Mouse (Mus musculus): Measurements from ENCODE around the gene Tbx10. TPM values are rescaled to one million over a fixed set of nuclear protein-coding genes. Genes with fewer than 3 reads are reported as not detected.

Gene Tbx10
- polyA plus RNA-seq (2012; rRNA removed): 0.11 and 0.15 TPM in 2 replicates

DNA sequence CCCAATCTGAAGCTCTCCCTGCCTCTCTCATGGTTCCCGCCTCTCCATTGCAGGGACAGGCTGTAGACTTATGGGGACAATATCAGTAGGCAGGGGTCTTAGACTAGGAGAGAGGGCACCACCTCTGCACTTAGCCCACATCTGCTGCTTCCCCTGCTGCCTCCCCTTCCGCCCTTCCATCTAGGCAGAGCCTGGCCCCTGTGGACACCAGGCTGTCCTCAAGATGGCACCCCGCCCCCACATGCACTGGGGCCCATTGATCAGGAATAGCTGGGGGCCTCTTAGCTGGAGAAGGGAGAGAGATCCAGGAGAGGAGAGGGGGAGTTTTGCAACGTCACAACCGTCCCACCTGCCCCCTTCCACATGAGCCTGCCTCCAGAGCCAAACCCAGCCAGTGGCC lies at the start of gene Tbx10:
Gene Tbx10 (plus strand): TSS at position 337 of the 400 bp plus-strand sequence.

DNA sequence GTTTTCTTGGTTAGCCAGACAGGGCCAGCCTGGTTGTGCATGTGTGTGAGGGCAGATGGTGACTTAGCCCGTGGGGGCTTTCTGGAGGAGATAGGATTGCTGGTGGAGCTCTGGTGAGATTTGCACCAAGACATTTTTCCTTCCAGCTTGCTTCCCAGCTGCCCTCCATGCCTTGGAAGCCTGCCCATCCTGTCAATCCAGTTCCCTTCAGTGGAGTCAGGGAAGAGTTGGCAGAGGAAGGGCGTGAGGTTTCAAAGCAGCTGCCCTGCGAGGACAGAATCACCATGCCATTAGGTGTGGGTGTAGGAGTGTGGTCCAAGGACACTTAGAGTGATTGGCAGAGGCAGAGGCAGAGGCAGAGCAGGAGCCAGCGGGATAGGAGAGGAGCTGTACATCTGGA lies 34.1 kb upstream of the Tbx10 start, which contains the start of gene Aldh3b3:
Gene Aldh3b3 (plus strand): TSS at position 176 of the 400 bp plus-strand sequence.

GRCm38 (mm10) chr19:3972229-3972628 lies 20.3 kb upstream of the Tbx10 start, which contains the start of gene Aldh3b2:
Gene Aldh3b2 (plus strand): TSS chr19:3972328.

GRCm38 (mm10) chr19:3986334-3986733 lies 6.2 kb upstream of the Tbx10 start, which contains the start of gene Acy3:
Gene Acy3 (plus strand): TSS chr19:3986570.

GRCm38 (mm10) chr19:4000119-4000900 lies 7.8 kb downstream of the Tbx10 start, which contains the start of the genes Nudt8 and Gm49405:
Gene Nudt8 (plus strand): TSS chr19:4000580.
Gene Gm49405 (plus strand): TSS chr19:4000626.

DNA sequence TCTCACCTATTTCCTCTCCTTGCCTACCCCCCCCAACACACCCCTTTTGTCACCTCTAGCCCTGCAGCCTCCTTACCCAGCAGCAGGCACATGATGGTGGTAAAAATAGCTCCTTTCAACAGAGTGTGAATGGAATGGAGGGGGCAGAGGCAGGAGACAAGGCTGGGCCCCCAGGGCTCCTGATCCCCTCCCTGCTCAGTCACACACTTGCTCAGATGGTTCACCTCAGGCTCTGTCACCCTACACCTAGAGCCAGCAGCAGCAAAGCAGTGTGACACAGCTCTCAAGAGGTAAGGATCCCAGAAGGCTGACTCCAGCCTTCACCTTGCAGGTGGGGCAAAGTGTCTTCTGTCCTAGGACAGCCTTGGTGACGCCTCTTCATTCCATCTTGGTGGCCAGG lies 10.6 kb downstream of the Tbx10 start, which contains the start of gene Doc2g:
Gene Doc2g (plus strand): TSS at position 202 of the 400 bp plus-strand sequence.

GRCm38 (mm10) chr19:4012432-4013022 lies 20.0 kb downstream of the Tbx10 start, which contains the start of gene Ndufv1:
Gene Ndufv1 (minus strand): TSS chr19:4012806.

DNA sequence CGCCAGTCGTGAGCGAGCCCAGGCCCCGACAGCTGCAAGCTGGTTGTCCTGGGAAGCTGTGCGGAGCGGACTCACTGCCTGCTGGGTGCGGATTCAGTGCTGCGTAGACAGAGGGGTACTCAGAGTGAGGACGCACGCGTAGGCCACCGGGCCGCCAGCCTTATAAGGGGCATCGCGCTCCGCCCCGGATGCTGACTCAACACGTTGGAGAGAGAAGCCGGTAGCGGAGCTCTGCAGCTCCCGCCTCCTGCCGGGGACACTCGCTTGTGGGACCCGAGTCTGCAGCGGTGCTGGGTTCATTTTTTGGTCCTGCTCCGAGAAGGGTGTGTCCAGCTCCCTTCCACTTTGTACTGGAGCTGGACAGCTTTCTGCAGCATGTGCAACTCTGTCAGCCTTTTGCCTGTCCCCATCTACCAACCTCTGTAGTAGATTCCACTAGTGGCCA lies 45.3 kb downstream of the Tbx10 start, which contains the start of gene Gstp1:
Gene Gstp1 (minus strand): TSS at position 198 of the 445 bp plus-strand sequence.

DNA sequence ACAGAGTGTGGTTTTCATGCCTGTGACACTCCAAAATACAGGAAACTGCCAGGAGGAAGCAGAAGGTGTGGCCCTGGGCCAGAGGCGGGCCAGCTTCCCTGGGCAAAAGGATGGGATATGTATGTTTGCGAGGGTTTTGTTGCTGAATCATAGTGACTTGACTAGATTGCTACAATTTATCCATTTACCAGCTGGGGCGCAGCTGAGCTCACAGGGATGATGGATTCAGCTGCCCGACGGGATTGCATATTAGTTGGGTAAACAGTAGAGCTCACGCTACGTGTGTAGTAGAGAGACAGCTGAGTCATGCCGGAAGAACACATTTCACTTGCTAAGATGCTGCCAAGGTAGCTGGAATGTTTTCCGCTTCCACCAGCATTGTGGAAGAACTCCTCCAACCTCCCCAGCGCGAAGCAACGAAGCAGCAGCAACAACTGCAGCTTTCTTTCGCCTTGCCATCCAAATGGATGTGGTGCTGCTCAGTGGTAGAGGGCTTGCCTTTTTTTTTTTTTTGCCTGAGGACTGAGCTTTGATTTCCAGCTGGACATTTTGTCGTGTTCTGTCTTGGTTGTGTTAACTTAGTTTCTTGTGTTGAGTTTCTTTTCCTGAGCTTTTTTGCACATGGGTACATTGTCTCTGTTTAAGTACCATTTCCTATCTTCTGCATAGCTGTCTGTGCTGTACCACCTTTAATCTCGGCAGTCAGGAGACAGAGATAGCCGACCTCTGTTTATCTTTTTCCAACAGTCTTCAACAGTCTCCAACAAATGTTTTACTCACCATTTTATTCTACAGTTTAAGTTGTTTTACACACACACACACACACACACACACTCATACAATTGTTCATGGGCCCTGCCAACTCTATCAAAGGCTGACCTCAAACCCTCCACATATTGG lies 53.7 kb downstream of the Tbx10 start, which contains the start of gene Gstp2:
Gene Gstp2 (minus strand): TSS at position 58 of the 900 bp plus-strand sequence.

Other genes starting within 250 kb of the Tbx10 start
- gene Kmt5b, start 225.3 kb upstream of the Tbx10 start, polyA plus RNA-seq (2012; rRNA removed): 41.4 and 44.9 TPM in 2 replicates
- gene Chka, start 141.0 kb upstream of the Tbx10 start, polyA plus RNA-seq (2012; rRNA removed): 67.2 and 79.0 TPM in 2 replicates
- 65.9 and 66.2 TPM in 2 replicates for gene Tcirg1, start 85.6 kb upstream of the Tbx10 start, polyA plus RNA-seq (2012; rRNA removed)
- gene Ndufs8, start 80.0 kb upstream of the Tbx10 start, polyA plus RNA-seq (2012; rRNA removed): 142 and 207 TPM in 2 replicates
- gene Aldh3b1, start 62.9 kb upstream of the Tbx10 start, polyA plus RNA-seq (2012; rRNA removed): 0.60 and 0.68 TPM in 2 replicates
- 8.5 and 11.6 TPM in 2 replicates for gene Unc93b1, start 57.6 kb upstream of the Tbx10 start, polyA plus RNA-seq (2012; rRNA removed)
- gene Aldh3b3, start 34.1 kb upstream of the Tbx10 start, polyA plus RNA-seq (2012; rRNA removed): not detected in 2 replicates
- 0.38 and 0.76 TPM in 2 replicates for gene Aldh3b2, start 20.4 kb upstream of the Tbx10 start, polyA plus RNA-seq (2012; rRNA removed)
- 2.2 and 3.4 TPM in 2 replicates for gene Acy3, start 6.2 kb upstream of the Tbx10 start, polyA plus RNA-seq (2012; rRNA removed)
- gene Nudt8, start 7.8 kb downstream of the Tbx10 start, polyA plus RNA-seq (2012; rRNA removed): 4.7 and 10.6 TPM in 2 replicates
- gene Gm49405, start 7.9 kb downstream of the Tbx10 start, polyA plus RNA-seq (2012; rRNA removed): 2.9 and 4.4 TPM in 2 replicates
- gene Doc2g, start 10.6 kb downstream of the Tbx10 start, polyA plus RNA-seq (2012; rRNA removed): 8.2 and 13.0 TPM in 2 replicates
- 153 and 167 TPM in 2 replicates for gene Ndufv1, start 20.1 kb downstream of the Tbx10 start, polyA plus RNA-seq (2012; rRNA removed)
- gene Gstp1, start 45.2 kb downstream of the Tbx10 start, polyA plus RNA-seq (2012; rRNA removed): 218 and 263 TPM in 2 replicates
- 0.24 and 9.3 TPM in 2 replicates for gene Gstp2, start 53.3 kb downstream of the Tbx10 start, polyA plus RNA-seq (2012; rRNA removed)
- gene Gstp3, start 66.8 kb downstream of the Tbx10 start, polyA plus RNA-seq (2012; rRNA removed): 0.98 and 2.2 TPM in 2 replicates
- 0.07 TPM in 1 of 2 replicates, not detected in the other for gene Cabp2, start 88.8 kb downstream of the Tbx10 start, polyA plus RNA-seq (2012; rRNA removed)
- gene Cdk2ap2, start 104.4 kb downstream of the Tbx10 start, polyA plus RNA-seq (2012; rRNA removed): 33.8 and 35.4 TPM in 2 replicates
- gene Pitpnm1, start 107.2 kb downstream of the Tbx10 start, polyA plus RNA-seq (2012; rRNA removed): 23.9 and 25.8 TPM in 2 replicates
- gene Aip, start 133.1 kb downstream of the Tbx10 start, polyA plus RNA-seq (2012; rRNA removed): 53.3 and 100 TPM in 2 replicates
- gene Gpr152, start 147.0 kb downstream of the Tbx10 start, polyA plus RNA-seq (2012; rRNA removed): 0.02 and 0.06 TPM in 2 replicates
- 0.05 and 0.11 TPM in 2 replicates for gene Cabp4, start 151.3 kb downstream of the Tbx10 start, polyA plus RNA-seq (2012; rRNA removed)
- gene Coro1b, start 155.9 kb downstream of the Tbx10 start, polyA plus RNA-seq (2012; rRNA removed): 168 and 188 TPM in 2 replicates
- 2.7 and 3.3 TPM in 2 replicates for gene Ptprcap, start 160.9 kb downstream of the Tbx10 start, polyA plus RNA-seq (2012; rRNA removed)
- 51.0 and 60.7 TPM in 2 replicates for gene Rps6kb2, start 170.6 kb downstream of the Tbx10 start, polyA plus RNA-seq (2012; rRNA removed)
- gene Carns1, start 182.7 kb downstream of the Tbx10 start, polyA plus RNA-seq (2012; rRNA removed): 3.5 and 4.1 TPM in 2 replicates
- 1.8 and 2.9 TPM in 2 replicates for gene Tbc1d10c, start 198.5 kb downstream of the Tbx10 start, polyA plus RNA-seq (2012; rRNA removed)
- gene Ppp1ca, start 199.3 kb downstream of the Tbx10 start, polyA plus RNA-seq (2012; rRNA removed): 375 and 508 TPM in 2 replicates
- gene Rad9a, start 208.9 kb downstream of the Tbx10 start, polyA plus RNA-seq (2012; rRNA removed): 37.9 and 54.0 TPM in 2 replicates
- 2.9 and 11.1 TPM in 2 replicates for gene Clcf1, start 221.5 kb downstream of the Tbx10 start, polyA plus RNA-seq (2012; rRNA removed)
- gene AC109138.7, start 221.6 kb downstream of the Tbx10 start, polyA plus RNA-seq (2012; rRNA removed): not detected in 2 replicates
- gene Pold4, start 239.1 kb downstream of the Tbx10 start, polyA plus RNA-seq (2012; rRNA removed): 11.8 and 19.7 TPM in 2 replicates

All from central nervous system, embryonic 11.5 days (tissue).